Mouse (Mus musculus): ENCODE measurements around the gene Defb19.

The Defb19 gene

GRCm38 (mm10) chr2:152580107-152580506 is at the start of gene Defb19:
Defb19 (minus strand) TSS chr2:152580312.
- in situ Hi-C loops (cut with MboI, MseI) = no loop called here

GRCm38 (mm10) chr2:152629904-152630303 is 49.8 kb upstream of the Defb19 start:
- in situ Hi-C loops (cut with MboI, MseI) = no loop called here

DNA sequence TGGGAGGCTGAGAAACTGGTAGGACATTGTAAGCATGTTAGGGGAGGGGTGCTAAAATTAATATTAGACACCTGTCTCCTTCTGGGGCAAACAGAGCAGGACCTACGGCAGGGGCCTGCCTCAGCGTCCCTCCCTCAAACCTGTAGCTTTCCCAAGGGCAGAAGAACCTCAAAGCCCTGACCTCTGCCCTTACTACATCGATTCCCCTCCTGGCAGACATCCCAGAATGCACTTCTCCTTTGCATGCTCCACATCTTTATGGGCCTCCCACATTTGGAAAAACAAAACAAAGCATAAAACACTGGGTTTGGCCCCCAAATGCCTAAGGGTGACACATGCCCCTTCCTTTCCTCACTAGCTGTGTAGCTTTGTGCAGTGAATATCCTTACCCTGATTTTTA is 49.1 kb upstream of the Defb19 start:
- in situ Hi-C loops (cut with MboI, MseI) = no loop called here

- in situ Hi-C loops (cut with MboI, MseI) = no loop called here
These were observed 48.0 kb upstream of the Defb19 start for GRCm38 (mm10) chr2:152628066-152628465.

- in situ Hi-C loops (cut with MboI, MseI) = no loop called here
These were observed 46.9 kb upstream of the Defb19 start, which contains the start of gene Rem1 for GRCm38 (mm10) chr2:152626774-152627591. Rem1 (plus strand) TSS chr2:152626951.

DNA sequence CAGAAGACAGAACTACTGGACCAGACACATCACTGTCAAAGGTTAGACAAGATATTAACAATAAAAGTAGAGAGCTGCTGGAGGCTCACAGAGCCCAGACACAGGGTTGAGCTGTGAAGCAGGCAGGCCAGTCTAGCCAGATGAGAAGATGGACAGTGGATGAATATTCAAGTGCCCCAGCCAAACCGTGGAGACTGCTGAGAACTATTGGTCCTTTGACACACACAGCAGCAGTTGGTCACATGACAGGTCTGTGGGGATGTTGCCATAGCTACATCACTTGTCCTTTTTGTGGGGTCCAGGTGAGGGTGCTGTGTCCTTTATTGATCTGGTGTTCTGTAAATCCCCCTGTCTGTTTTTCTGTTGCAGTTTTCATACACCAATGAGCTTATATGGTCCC is 45.1 kb upstream of the Defb19 start:
- in situ Hi-C loops (cut with MboI, MseI) = no loop called here

GRCm38 (mm10) chr2:152624566-152624965 is 44.5 kb upstream of the Defb19 start:
- in situ Hi-C loops (cut with MboI, MseI) = no loop called here

GRCm38 (mm10) chr2:152622953-152623352 is 42.8 kb upstream of the Defb19 start, which contains the start of gene Defb25:
Defb25 (minus strand) TSS chr2:152623053.
- in situ Hi-C loops (cut with MboI, MseI) = no loop called here

GRCm38 (mm10) chr2:152622151-152622550 is 42.0 kb upstream of the Defb19 start:
- in situ Hi-C loops (cut with MboI, MseI) = no loop called here

DNA sequence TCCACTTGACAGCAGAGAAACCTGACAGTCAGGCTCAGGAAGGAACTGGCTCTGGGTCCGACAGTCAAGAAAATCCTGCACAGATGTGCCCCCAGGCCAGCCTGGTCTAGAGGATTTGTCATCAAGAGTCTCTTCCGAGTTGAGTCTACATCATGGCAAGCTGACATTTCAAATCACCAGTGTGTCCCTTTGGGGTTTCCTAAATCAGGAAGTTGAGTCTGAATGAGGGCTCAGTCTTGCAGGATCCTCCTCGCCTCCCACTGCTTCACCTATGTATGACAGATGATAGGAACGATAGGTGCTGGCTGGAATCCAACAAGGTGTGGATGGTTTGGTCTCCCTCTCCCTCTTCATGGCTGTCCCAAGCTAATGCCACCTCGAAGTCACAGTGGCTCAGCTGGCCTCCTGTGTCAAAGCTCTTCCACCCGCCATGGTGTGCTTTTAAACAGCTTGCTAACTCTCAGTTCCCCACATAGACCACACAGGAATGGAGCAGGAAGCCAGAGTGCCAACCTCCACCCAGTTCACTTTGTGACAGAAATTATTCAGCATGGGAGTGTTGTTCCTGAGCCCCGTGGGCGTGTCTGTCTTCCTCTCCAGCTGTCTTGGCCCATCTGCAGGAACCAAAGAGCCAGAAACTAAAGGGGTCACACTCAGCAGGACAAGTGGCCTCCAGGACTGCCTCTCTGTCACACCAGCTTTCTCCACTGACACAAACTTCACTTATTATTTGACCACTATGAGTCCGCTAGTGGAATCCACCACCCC is 40.4 kb upstream of the Defb19 start:
- in situ Hi-C loops (cut with MboI, MseI) = no loop called here

DNA sequence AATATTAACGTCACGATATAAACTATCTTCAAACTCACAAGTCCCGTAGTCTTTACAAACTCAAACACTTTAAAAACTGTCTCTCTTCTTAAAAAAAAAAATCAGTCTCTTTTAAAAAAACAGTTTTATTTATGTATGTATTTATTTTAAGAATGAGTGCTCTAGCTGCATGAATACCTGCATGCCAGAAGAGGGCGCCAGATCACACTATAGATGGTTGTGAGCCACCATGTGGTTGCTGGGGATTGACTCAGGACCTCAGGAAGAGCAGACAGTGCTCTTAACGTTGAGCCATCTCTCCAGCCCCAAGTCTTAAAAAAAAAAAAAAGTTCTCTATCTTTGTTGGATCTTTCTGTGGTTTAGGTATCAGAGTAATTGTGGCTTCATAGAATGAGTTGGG is 37.3 kb upstream of the Defb19 start:
- in situ Hi-C loops (cut with MboI, MseI) = loop anchor here (5.0 kb wide), 1 partner anchor 40 kb away; no protein-coding TSS in a partner anchor

- in situ Hi-C loops (cut with MboI, MseI) = loop anchor here (5.0 kb wide), 1 partner anchor 41 kb away; no protein-coding TSS in a partner anchor
These were observed 36.4 kb upstream of the Defb19 start for GRCm38 (mm10) chr2:152616470-152616869.

DNA sequence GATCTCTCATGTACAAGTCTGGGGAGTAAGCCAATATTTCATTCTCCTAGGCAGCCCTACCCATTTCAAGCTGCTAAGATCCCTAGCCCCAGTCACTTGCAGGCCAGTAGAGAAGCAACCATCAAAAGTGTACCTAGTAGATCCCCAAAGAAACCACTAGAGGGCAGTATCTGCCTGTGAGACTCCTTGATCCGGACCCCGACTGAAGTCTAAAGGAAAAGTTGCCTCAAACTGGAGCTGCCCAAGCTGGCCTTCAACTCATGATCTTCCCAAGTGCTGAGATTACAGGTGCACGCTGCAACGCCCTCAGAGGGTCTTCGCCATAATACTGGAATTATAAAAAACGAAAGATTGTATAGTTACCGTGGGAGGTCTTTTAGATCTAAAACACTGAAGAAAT is 35.5 kb upstream of the Defb19 start:
- in situ Hi-C loops (cut with MboI, MseI) = loop anchor here (5.0 kb wide), 1 partner anchor 42 kb away; no protein-coding TSS in a partner anchor

DNA sequence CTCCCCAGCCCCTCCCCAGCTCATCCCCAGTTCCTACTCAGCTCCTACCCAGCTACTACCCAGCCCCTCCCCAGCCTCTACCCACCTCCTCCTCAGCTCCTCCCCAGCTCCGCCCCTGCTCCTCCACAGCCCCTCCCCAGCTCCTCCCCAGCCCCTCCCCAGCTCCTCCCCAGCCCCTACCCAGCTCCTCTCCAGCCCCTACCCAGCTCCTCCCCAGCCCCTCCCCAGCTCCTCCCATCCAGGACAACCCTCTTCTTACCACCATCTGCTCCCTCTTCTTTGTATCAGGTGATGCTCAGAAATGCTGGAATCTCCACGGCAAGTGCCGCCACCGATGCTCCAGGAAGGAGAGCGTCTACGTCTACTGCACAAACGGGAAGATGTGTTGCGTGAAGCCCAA is 32.1 kb upstream of the Defb19 start:
- in situ Hi-C loops (cut with MboI, MseI) = no loop called here

GRCm38 (mm10) chr2:152608719-152609118 is 28.6 kb upstream of the Defb19 start:
- in situ Hi-C loops (cut with MboI, MseI) = no loop called here

DNA sequence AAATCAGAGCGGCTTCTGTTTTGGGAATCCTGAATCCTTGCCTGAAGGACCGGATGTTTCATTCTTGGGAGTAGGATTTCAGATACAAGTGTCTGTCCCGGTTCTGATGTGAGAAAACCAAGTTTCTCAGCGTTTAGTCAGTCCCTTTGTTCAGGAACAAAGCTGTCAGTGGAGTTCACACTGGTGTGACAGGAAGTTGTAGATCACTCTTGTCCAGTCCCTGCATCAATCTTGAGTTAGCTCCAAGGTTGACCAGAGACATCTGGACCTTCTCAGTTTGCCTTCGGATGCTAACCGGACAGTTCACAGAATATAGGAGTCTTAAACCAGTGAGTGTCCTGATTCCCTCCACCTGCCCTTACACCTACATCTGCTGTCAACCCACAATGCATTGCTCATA is 27.6 kb upstream of the Defb19 start:
- in situ Hi-C loops (cut with MboI, MseI) = no loop called here

GRCm38 (mm10) chr2:152604057-152604456 is 23.9 kb upstream of the Defb19 start, which contains the start of gene Defb36:
Defb36 (plus strand) TSS chr2:152604327.
- in situ Hi-C loops (cut with MboI, MseI) = no loop called here

- in situ Hi-C loops (cut with MboI, MseI) = no loop called here
These were observed 21.3 kb upstream of the Defb19 start for GRCm38 (mm10) chr2:152601275-152601960.

- in situ Hi-C loops (cut with MboI, MseI) = no loop called here
These were observed 20.0 kb upstream of the Defb19 start for GRCm38 (mm10) chr2:152600076-152600475.

DNA sequence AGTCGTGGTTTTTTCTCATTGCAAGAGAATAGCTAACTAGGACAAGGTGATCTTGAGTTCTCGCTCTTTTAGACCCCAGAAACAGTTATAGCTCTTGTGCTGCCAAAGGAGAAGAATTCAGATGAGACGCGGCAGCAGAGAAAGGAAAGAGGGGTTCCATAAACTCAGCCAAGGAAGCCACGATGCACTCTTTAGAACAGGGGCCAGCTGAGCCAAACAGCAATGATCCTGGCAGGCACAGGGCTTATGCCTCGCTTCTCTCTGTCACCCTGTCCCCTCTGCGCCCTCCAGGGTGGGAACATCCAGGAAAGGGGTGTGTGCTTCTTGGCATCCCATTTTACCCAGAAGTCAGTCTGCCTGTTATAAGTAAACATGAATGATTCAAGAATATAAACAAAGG is 19.2 kb upstream of the Defb19 start, which contains the start of gene Defb45:
TSS of gene Defb45 (minus strand) at position 101 of the 400 bp plus-strand sequence.
- in situ Hi-C loops (cut with MboI, MseI) = no loop called here

- in situ Hi-C loops (cut with MboI, MseI) = no loop called here
These were observed 8.9 kb upstream of the Defb19 start for GRCm38 (mm10) chr2:152589021-152589420.

DNA sequence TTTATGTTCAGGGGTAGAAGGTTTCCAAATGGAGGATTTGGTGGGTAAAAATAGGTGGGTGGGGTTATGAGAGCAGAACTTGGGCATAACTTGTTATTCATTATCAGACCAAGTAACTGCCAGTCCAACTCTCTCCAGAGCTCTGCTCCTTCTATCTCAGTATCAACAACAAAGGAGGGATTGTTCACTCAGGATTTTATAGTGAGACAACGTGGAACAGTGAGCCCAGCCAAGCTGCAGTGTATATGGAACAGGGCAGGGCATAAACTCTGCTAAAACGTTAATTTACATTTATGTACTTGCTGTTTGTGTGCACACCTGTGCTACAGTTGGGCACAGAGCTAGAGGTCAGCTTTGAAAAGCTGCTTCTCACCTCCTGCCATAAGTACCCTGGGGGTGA is 8.3 kb upstream of the Defb19 start:
- in situ Hi-C loops (cut with MboI, MseI) = no loop called here
